Mouse (Mus musculus): Measurements from ENCODE around the gene Olfr1240. TPM values are rescaled to one million over a fixed set of nuclear protein-coding genes. Genes with fewer than 3 reads are reported as not detected.

Gene Olfr1240
- polyA plus RNA-seq (2012; ENCODE audit: low replicate concordance) = not detected in 2 replicates

DNA sequence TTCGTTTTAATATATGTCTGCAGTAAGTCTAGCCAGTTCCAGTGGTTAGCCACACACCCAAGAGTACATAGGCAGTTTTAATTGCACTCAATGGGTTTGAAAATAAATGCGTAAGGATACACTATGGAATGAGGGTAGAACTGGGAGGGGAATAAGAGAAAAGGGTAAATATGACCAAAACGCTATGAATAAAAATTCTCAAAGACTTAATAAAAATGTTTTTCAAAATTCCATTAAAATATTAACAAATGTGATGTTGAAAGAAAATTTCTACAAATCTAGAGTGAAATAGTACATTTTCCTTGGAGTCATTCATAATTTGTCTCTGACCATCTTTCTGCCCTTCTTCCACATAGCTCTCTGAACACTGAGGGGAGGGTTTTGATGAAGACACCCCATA is at the start of gene Olfr1240:
Olfr1240 (minus strand) TSS at position 101 of the 400 bp plus-strand sequence.

DNA sequence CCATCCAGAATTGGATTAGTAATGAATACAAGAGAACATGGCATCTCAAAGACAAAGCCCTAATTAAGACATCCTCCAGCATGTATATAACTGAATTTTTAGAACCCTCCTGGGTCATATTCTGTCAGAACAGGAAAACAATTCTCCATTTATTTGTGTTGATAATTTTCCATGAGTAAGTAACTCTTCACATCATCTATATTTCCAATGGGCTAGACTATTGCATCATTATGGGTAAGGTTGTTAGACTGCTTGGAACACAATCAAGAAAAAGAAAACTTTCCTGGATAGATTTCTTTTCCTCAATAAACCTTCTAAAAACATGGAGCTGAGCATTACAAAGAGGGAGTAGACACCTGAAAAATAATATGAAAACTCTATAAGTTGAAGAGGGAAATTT is 44.2 kb upstream of the Olfr1240 start, which contains the start of gene Olfr1241:
Olfr1241 (minus strand) TSS at position 101 of the 400 bp plus-strand sequence.

DNA sequence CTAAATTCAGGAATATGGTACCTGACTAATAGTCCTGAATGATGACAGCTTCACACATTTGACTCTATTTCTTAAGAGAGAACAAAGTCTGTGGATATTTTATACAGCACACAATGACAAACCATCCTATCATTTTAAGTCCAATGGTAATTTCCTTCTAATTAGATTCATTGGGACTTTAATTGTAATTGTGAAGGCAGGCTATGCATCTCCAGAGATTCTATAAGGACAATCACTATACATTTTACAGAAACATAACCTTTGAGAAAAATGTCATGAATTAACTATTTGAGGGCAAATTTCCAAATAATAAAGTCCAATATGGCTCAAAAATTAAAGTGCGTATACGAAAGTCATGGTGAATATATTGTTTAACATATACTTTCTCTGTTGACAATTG is 22.5 kb downstream of the Olfr1240 start, which contains the start of gene Olfr1239:
Olfr1239 (minus strand) TSS at position 101 of the 400 bp plus-strand sequence.

DNA sequence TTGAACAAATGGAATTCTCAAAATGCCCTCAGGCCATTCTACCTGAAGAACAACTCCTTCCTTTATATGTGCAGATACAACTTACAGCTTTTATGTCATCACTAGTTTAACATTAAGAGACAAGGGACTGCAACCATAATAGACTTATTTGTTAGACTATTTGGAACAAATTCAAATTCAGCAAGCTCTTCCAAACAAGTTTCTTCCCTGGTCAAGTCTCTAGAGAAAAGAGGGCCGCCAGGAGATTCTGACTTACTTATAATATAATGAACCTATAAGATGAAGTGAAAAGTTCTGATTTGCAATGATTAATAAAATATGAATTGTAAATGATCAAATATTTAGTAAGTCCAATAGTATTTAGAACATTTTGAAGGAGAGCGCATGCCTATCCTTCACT is 33.2 kb downstream of the Olfr1240 start, which contains the start of gene Olfr1238:
Olfr1238 (minus strand) TSS at position 101 of the 400 bp plus-strand sequence.

Other genes with a start within 250 kb of the Olfr1240 start
- not detected in 2 replicates for gene Olfr1226, start 243.0 kb downstream of the Olfr1240 start, polyA plus RNA-seq (2012; ENCODE audit: low replicate concordance)
- gene Olfr1228, start 188.9 kb downstream of the Olfr1240 start, polyA plus RNA-seq (2012; ENCODE audit: low replicate concordance) = not detected in 2 replicates
- not detected in 2 replicates for gene Olfr1229, start 155.0 kb downstream of the Olfr1240 start, polyA plus RNA-seq (2012; ENCODE audit: low replicate concordance)
- gene Olfr1230, start 145.7 kb downstream of the Olfr1240 start, polyA plus RNA-seq (2012; ENCODE audit: low replicate concordance) = not detected in 2 replicates
- 0.39 TPM in 1 of 2 replicates, not detected in the other for gene Olfr1231, start 135.9 kb downstream of the Olfr1240 start, polyA plus RNA-seq (2012; ENCODE audit: low replicate concordance)
- not detected in 2 replicates for gene Olfr1232, start 113.3 kb downstream of the Olfr1240 start, polyA plus RNA-seq (2012; ENCODE audit: low replicate concordance)
- not detected in 2 replicates for gene Olfr1233, start 100.6 kb downstream of the Olfr1240 start, polyA plus RNA-seq (2012; ENCODE audit: low replicate concordance)
- gene Olfr1234, start 78.1 kb downstream of the Olfr1240 start, polyA plus RNA-seq (2012; ENCODE audit: low replicate concordance) = not detected in 2 replicates
- gene Olfr1238, start 33.3 kb downstream of the Olfr1240 start, polyA plus RNA-seq (2012; ENCODE audit: low replicate concordance) = not detected in 2 replicates
- gene Olfr1239, start 22.6 kb downstream of the Olfr1240 start, polyA plus RNA-seq (2012; ENCODE audit: low replicate concordance) = not detected in 2 replicates
- gene Olfr1241, start 44.1 kb upstream of the Olfr1240 start, polyA plus RNA-seq (2012; ENCODE audit: low replicate concordance) = not detected in 2 replicates
- gene Olfr1242, start 55.3 kb upstream of the Olfr1240 start, polyA plus RNA-seq (2012; ENCODE audit: low replicate concordance) = not detected in 2 replicates
- gene Olfr1243, start 88.5 kb upstream of the Olfr1240 start, polyA plus RNA-seq (2012; ENCODE audit: low replicate concordance) = not detected in 2 replicates
- gene Olfr1245, start 135.4 kb upstream of the Olfr1240 start, polyA plus RNA-seq (2012; ENCODE audit: low replicate concordance) = not detected in 2 replicates
- gene Olfr1246, start 150.2 kb upstream of the Olfr1240 start, polyA plus RNA-seq (2012; ENCODE audit: low replicate concordance) = not detected in 2 replicates
- not detected in 2 replicates for gene Olfr1247, start 171.1 kb upstream of the Olfr1240 start, polyA plus RNA-seq (2012; ENCODE audit: low replicate concordance)
- gene Olfr1248, start 175.2 kb upstream of the Olfr1240 start, polyA plus RNA-seq (2012; ENCODE audit: low replicate concordance) = not detected in 2 replicates
- gene Olfr1249, start 192.0 kb upstream of the Olfr1240 start, polyA plus RNA-seq (2012; ENCODE audit: low replicate concordance) = not detected in 2 replicates
- gene Olfr1250, start 218.5 kb upstream of the Olfr1240 start, polyA plus RNA-seq (2012; ENCODE audit: low replicate concordance) = not detected in 2 replicates
- gene Olfr1251, start 228.9 kb upstream of the Olfr1240 start, polyA plus RNA-seq (2012; ENCODE audit: low replicate concordance) = not detected in 2 replicates